Mouse (Mus musculus): ENCODE data around the gene Tax1bp3. TPM values are rescaled to one million over a fixed set of nuclear protein-coding genes. Genes with fewer than 3 reads are reported as not detected.
A peak's percentile ranks its signal among the peaks of the same experiment; 100 is the strongest.

Gene Tax1bp3
- total and polyA plus RNA-seq, 2 experiments from 2014 or later: 55.6 to 91.0 TPM

DNA sequence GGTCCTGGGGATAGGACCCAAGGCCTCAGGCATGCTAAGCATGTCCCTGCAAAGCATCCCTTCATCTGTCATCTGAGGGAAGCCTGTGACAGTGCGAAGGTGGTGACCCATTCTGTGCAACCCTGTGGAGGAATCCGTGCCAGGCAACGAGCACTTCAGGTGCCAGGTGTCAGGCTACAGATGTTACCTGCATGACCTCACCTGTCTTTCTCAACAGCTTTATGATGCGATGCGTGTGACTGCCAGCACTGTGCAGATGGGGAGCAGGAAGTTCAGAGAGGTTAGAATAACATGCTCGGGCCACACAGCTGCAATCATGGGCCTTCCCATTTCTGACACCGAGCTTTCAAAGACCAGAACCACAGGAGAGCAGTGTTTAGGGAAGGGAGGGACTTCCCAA, 28.3 kb downstream of the Tax1bp3 start:
- DNase-seq (ENCODE audit: low spot score) (no peak), ATAC-seq (ENCODE audit: low FRiP score) (no peak)
- no peak overlapping the region for H3K27ac ChIP-seq (ENCODE audit: low read depth, low read length)
- no peak overlapping the region for H3K4me3 ChIP-seq (ENCODE audit: low read depth, low read length)
- WGBS: 85% methylated on average over 7 of the region's 7 CpGs
- H3K4me2 ChIP-seq (ENCODE audit: low read depth, low read length, poor library complexity, severe bottlenecking): no peak overlapping the region
- H3K4me1 ChIP-seq (ENCODE audit: insufficient read depth, low read length): no peaks in the 10 kb centered on the region
- no peaks in the 10 kb centered on the region for H3K27me3 ChIP-seq (ENCODE audit: insufficient read depth, low read length)
- no peak overlapping the region for H3K9ac ChIP-seq (replicated peaks; ENCODE audit: low read length, poor library complexity, severe bottlenecking)
- no peaks in the 10 kb centered on the region for H3K9me3 ChIP-seq (ENCODE audit: low read length)
- H3K36me3 ChIP-seq (ENCODE audit: insufficient read depth, low read length): no peaks in the 10 kb centered on the region
- TF ChIP-seq CTCF (IDR thresholded peaks at IDR 0.05): no peak

DNA sequence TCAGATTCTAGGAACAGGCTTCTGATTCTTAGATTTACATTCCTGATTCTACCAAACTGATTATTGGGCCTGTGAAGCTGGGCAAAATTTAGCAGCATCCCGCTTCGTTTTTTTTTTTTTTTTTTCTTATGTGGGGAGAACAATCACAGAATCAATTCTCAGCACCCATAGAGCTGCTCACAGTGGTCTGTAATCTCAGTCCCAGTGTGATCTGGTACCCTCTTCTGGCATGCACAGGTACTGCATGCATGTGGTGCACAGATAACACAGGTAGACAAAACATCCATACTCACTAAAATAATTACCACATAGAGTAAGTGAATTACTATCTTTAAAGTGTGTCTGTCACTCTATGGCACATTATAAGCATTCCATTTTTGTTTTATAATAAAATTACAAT, 30.7 kb downstream of the Tax1bp3 start:
- H3K27ac ChIP-seq (ENCODE audit: low read depth, low read length): no peak overlapping the region
- no peak for ATAC-seq (ENCODE audit: low FRiP score)
- no peak overlapping the region for H3K9ac ChIP-seq (replicated peaks; ENCODE audit: low read length, poor library complexity, severe bottlenecking)
- no peak for DNase-seq (ENCODE audit: low spot score)
- TF ChIP-seq CTCF (IDR thresholded peaks at IDR 0.05): peak; percentile 41
- H3K4me2 ChIP-seq (ENCODE audit: low read depth, low read length, poor library complexity, severe bottlenecking): no peak overlapping the region
- H3K9me3 ChIP-seq (ENCODE audit: low read length): no peaks in the 10 kb centered on the region
- WGBS: 76% methylated on average over 2 of the region's 2 CpGs
- no peaks in the 10 kb centered on the region for H3K4me1 ChIP-seq (ENCODE audit: insufficient read depth, low read length)
- H3K36me3 ChIP-seq (ENCODE audit: insufficient read depth, low read length): no peaks in the 10 kb centered on the region
- no peaks in the 10 kb centered on the region for H3K27me3 ChIP-seq (ENCODE audit: insufficient read depth, low read length)
- H3K4me3 ChIP-seq (ENCODE audit: low read depth, low read length): no peak overlapping the region

DNA sequence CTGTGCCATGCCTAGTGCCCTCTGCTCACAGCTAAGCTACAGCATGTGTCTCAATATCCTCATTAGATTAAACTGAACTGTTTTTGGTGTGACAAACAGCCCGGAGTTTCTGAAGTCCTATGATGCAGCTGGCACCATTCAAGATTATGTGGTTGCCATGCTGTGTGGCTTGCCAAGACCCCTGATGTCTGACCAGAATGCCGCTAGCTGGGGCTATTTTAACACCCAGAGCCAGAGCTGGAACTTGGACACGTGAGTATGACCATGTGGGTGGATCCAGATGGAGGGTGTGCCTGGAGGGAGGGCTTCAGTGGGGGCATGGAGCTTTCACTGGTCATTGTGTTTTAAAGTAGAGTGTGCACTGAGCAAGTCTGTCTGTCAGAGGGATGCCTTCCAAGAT, 37.1 kb downstream of the Tax1bp3 start:
- WGBS: 63% methylated on average over 3 of the region's 3 CpGs
- Histone ChIP-seq H3K27ac (ENCODE audit: low read depth, low read length) (no peak overlapping the region), H3K4me1 (ENCODE audit: insufficient read depth, low read length) (no peaks in the 10 kb centered on the region), H3K27me3 (ENCODE audit: insufficient read depth, low read length) (no peaks in the 10 kb centered on the region), H3K4me3 (ENCODE audit: low read depth, low read length) (no peak overlapping the region), H3K9me3 (ENCODE audit: low read length) (no peaks in the 10 kb centered on the region), H3K4me2 (ENCODE audit: low read depth, low read length, poor library complexity, severe bottlenecking) (no peak overlapping the region), H3K36me3 (ENCODE audit: insufficient read depth, low read length) (no peaks in the 10 kb centered on the region), H3K9ac (replicated peaks; ENCODE audit: low read length, poor library complexity, severe bottlenecking) (no peak overlapping the region)
- ATAC-seq (ENCODE audit: low FRiP score) (no peak), DNase-seq (ENCODE audit: low spot score) (no peak)
- TF ChIP-seq CTCF (IDR thresholded peaks at IDR 0.05): no peak

DNA sequence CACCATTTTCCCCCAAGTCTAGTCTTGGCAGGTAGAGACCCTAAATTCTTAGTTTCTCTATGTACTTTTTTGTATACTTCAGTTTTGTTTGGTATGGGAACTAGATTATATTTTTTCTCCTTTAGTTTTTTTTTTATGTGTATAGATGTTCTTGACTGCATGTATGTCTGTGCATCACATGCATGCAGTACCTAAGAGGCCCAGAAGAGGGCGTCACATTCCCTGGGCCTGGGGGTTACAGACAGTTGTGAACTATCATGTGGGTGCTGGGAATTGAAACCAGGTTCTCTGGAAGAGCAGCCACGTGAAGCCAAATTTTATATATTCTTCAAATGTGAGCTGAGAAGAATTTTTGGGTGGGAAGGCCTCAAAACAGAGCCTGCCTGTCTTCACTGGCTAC, 42.8 kb downstream of the Tax1bp3 start:
- Histone ChIP-seq H3K9ac (replicated peaks; ENCODE audit: low read length, poor library complexity, severe bottlenecking) (no peak overlapping the region), H3K4me2 (ENCODE audit: low read depth, low read length, poor library complexity, severe bottlenecking) (no peak overlapping the region), H3K4me1 (ENCODE audit: insufficient read depth, low read length) (no peaks in the 10 kb centered on the region), H3K36me3 (ENCODE audit: insufficient read depth, low read length) (no peaks in the 10 kb centered on the region), H3K4me3 (ENCODE audit: low read depth, low read length) (no peak overlapping the region), H3K9me3 (ENCODE audit: low read length) (no peaks in the 10 kb centered on the region), H3K27ac (ENCODE audit: low read depth, low read length) (no peak overlapping the region), H3K27me3 (ENCODE audit: insufficient read depth, low read length) (no peaks in the 10 kb centered on the region)
- ATAC-seq (ENCODE audit: low FRiP score) (no peak), DNase-seq (ENCODE audit: low spot score) (no peak)
- 67% methylated on average over 2 of the region's 2 CpGs for WGBS
- no peak for TF ChIP-seq CTCF (IDR thresholded peaks at IDR 0.05)

DNA sequence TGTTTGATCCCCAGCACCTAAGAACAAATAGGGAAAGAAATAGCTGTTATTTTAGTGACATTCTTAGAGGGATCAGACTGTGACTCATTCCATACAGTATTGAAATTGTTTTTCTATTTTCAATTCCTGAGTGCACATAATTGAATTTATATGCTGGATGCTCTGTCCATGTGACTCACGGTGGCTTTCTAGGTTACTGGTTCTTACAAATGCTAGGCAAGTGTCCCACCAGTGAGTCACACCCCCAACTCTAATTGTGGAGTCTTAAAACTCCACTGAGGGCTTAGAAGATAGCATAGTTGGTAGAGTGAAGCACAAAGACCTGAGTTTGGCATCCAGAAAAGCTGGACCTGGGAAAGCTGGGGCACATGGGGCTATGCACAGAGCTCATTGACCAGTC, 43.8 kb downstream of the Tax1bp3 start:
- Histone ChIP-seq H3K9me3 (ENCODE audit: low read length) (no peaks in the 10 kb centered on the region), H3K4me2 (ENCODE audit: low read depth, low read length, poor library complexity, severe bottlenecking) (no peak overlapping the region), H3K4me1 (ENCODE audit: insufficient read depth, low read length) (no peaks in the 10 kb centered on the region), H3K4me3 (ENCODE audit: low read depth, low read length) (no peak overlapping the region), H3K27ac (ENCODE audit: low read depth, low read length) (no peak overlapping the region), H3K27me3 (ENCODE audit: insufficient read depth, low read length) (no peaks in the 10 kb centered on the region), H3K36me3 (ENCODE audit: insufficient read depth, low read length) (no peaks in the 10 kb centered on the region), H3K9ac (replicated peaks; ENCODE audit: low read length, poor library complexity, severe bottlenecking) (no peak overlapping the region)
- 94% methylated on average over 1 of the region's 1 CpGs for WGBS
- ATAC-seq (ENCODE audit: low FRiP score) (no peak), DNase-seq (ENCODE audit: low spot score) (no peak)
- TF ChIP-seq CTCF (IDR thresholded peaks at IDR 0.05): no peak

DNA sequence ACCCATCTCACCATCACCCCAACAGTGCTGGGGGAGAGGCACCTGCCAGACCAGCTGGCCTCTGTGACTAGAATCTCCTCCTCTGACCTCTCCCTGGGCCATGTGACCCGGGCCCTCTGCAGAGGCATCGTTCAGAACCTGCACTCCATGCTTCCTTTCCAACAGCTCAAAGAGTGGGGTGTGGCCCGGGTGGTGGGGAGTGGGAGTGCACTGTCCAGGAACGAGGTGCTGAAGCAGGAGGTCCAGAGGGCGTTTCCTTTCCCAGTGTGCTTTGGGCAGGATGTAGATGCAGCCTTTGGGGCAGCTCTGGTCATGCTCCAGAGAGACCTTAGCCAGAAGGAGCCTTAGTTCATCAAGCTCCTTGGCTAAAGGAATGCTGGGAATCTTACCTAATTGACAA, 46.0 kb downstream of the Tax1bp3 start:
- H3K4me1 ChIP-seq (ENCODE audit: insufficient read depth, low read length): no peaks in the 10 kb centered on the region
- H3K36me3 ChIP-seq (ENCODE audit: insufficient read depth, low read length): no peaks in the 10 kb centered on the region
- TF ChIP-seq CTCF (IDR thresholded peaks at IDR 0.05): no peak
- H3K4me3 ChIP-seq (ENCODE audit: low read depth, low read length): no peak overlapping the region
- no peak for DNase-seq (ENCODE audit: low spot score)
- H3K27ac ChIP-seq (ENCODE audit: low read depth, low read length): no peak overlapping the region
- H3K9me3 ChIP-seq (ENCODE audit: low read length): no peaks in the 10 kb centered on the region
- H3K9ac ChIP-seq (replicated peaks; ENCODE audit: low read length, poor library complexity, severe bottlenecking): no peak overlapping the region
- no peak for ATAC-seq (ENCODE audit: low FRiP score)
- WGBS: 57% methylated on average over 5 of the region's 5 CpGs
- H3K27me3 ChIP-seq (ENCODE audit: insufficient read depth, low read length): no peaks in the 10 kb centered on the region
- H3K4me2 ChIP-seq (ENCODE audit: low read depth, low read length, poor library complexity, severe bottlenecking): no peak overlapping the region

Data from midbrain, postnatal 0 days (tissue).